11 mouse cellular contexts compared by ENCODE assay signal in genomic region chr6:99013119-99013865, GRCm38 (mm10).
DNase-seq lines count a peak whose midpoint lies in the region; ATAC-seq and TF ChIP-seq lines count a peak whose summit lies in the region.
"Had no signal": no experiment of that assay in that cellular context is flagged by ENCODE, and none has a peak within 500 bp of the region (broad histone marks: within the 10 kb centered on the region; RNA-seq: fewer than 3 reads in every experiment).

No protein-coding gene starts in this region.

- H3K36me3 ChIP-seq in liver, embryonic 11.5 days (ENCODE audit: control insufficient read depth, insufficient read depth, low read length): peaks cover 21% of the 10 kb centered on the region
- H3K36me3 ChIP-seq in hindbrain, postnatal 0 days (ENCODE audit: insufficient read depth, low read length): no peaks in the 10 kb centered on the region
- H3K36me3 ChIP-seq in neural tube, embryonic 15.5 days: no peaks in the 10 kb centered on the region

- no peak overlapping the region for H3K9ac ChIP-seq in liver, embryonic 11.5 days (ENCODE audit: low read depth, low read length)
- no peak overlapping the region for H3K9ac ChIP-seq in hindbrain, postnatal 0 days (replicated peaks; ENCODE audit: low read length)
- H3K9ac ChIP-seq in neural tube, embryonic 15.5 days (replicated peaks): no peak overlapping the region
- H3K9ac ChIP-seq: embryonic facial prominence, embryonic 15.5 days had no signal

- DNase-seq in liver, embryonic 11.5 days (ENCODE audit: low spot score): no peak
- no peak for DNase-seq in liver
- peak; percentile 69 for DNase-seq in embryo, embryonic 10.5 days (ENCODE audit: low spot score)
- DNase-seq in hindbrain, postnatal 0 days (ENCODE audit: low spot score): peak; percentile 12
- no peak for DNase-seq in testis, postnatal 10 days (ENCODE audit: low spot score)
- DNase-seq in cerebellum, postnatal 4 days (ENCODE audit: low spot score in 2 of 2): no peak
- no peak for DNase-seq in right cerebral cortex, postnatal 25 days
- DNase-seq: right cerebral cortex, postnatal 4 days had no signal

- H3K9me3 ChIP-seq in liver, embryonic 11.5 days (ENCODE audit: control insufficient read depth, low read length): peaks cover 3% of the 10 kb centered on the region; the same call in 1 of the 2 replicates
- H3K9me3 ChIP-seq in hindbrain, postnatal 0 days (ENCODE audit: low read length): no peaks in the 10 kb centered on the region
- H3K9me3 ChIP-seq in neural tube, embryonic 15.5 days (replicated peaks): no peaks in the 10 kb centered on the region
- H3K9me3 ChIP-seq: embryonic facial prominence, embryonic 15.5 days had no signal

- H3K27me3 ChIP-seq in liver, embryonic 11.5 days (replicated peaks; ENCODE audit: control insufficient read depth, insufficient read depth, low read length): no peaks in the 10 kb centered on the region
- peaks cover 11% of the 10 kb centered on the region; the same call in 1 of the 2 replicates for H3K27me3 ChIP-seq in hindbrain, postnatal 0 days (ENCODE audit: insufficient read depth, low read length)
- H3K27me3 ChIP-seq in neural tube, embryonic 15.5 days (replicated peaks): peaks cover 10% of the 10 kb centered on the region
- H3K27me3 ChIP-seq: megakaryocyte, embryonic 14.5 days had no signal

- H3K4me3 ChIP-seq in liver, embryonic 11.5 days (ENCODE audit: low read depth, low read length): no peak overlapping the region
- no peak overlapping the region for H3K4me3 ChIP-seq in hindbrain, postnatal 0 days (ENCODE audit: low read length)
- no peak overlapping the region for H3K4me3 ChIP-seq in neural tube, embryonic 15.5 days (replicated peaks)
- H3K4me3 ChIP-seq: embryonic facial prominence, embryonic 15.5 days had no signal

- peak overlapping the region; percentile 11; the same call in 1 of the 2 replicates for H3K4me2 ChIP-seq in liver, embryonic 11.5 days
- H3K4me2 ChIP-seq in hindbrain, postnatal 0 days (ENCODE audit: low read depth, low read length): no peak overlapping the region
- H3K4me2 ChIP-seq in neural tube, embryonic 15.5 days: peak overlapping the region; percentile 28; the same call in 1 of the 2 replicates
- H3K4me2 ChIP-seq: embryonic facial prominence, embryonic 15.5 days had no signal

- no peak for ATAC-seq in liver, embryonic 11.5 days (replicated peaks; ENCODE audit: low FRiP score)
- ATAC-seq in hindbrain, postnatal 0 days: no peak
- ATAC-seq in neural tube, embryonic 15.5 days (ENCODE audit: low FRiP score): no peak

- H3K27ac ChIP-seq in liver, embryonic 11.5 days (ENCODE audit: low read depth, low read length): no peak overlapping the region
- no peak overlapping the region for H3K27ac ChIP-seq in hindbrain, postnatal 0 days
- 0 out of 2 replicates have a peak overlapping the region, but pooled peaks have one; percentile 28 for H3K27ac ChIP-seq in neural tube, embryonic 15.5 days (replicated peaks)
- H3K27ac ChIP-seq: embryonic facial prominence, embryonic 15.5 days had no signal

- H3K4me1 ChIP-seq in liver, embryonic 11.5 days (replicated peaks; ENCODE audit: control insufficient read depth, insufficient read depth, low read length): peaks cover 25% of the 10 kb centered on the region
- peaks cover 5% of the 10 kb centered on the region; the same call in 1 of the 2 replicates for H3K4me1 ChIP-seq in hindbrain, postnatal 0 days (ENCODE audit: insufficient read depth, low read length)
- peaks cover 28% of the 10 kb centered on the region for H3K4me1 ChIP-seq in neural tube, embryonic 15.5 days

- 22% methylated on average over 14 of the region's 14 CpGs for WGBS in liver, embryonic 11.5 days
- WGBS in hindbrain, postnatal 0 days: 23% methylated on average over 14 of the region's 14 CpGs
- WGBS in neural tube, embryonic 15.5 days: 13% methylated on average over 14 of the region's 14 CpGs

- no peak for TF ChIP-seq CTCF in hindbrain, postnatal 0 days (IDR thresholded peaks at IDR 0.05; ENCODE audit: low read depth)

Comparison
In these comparisons a context has a peak if more than half of its experiments do, and no peak if none do; other contexts are left out.
1. DNase-seq: peak in embryo, embryonic 10.5 days (single experiment) and hindbrain, postnatal 0 days (single experiment); none in liver, embryonic 11.5 days (single experiment), liver (single experiment), testis, postnatal 10 days (single experiment), cerebellum, postnatal 4 days (0 of 2) and right cerebral cortex, postnatal 25 days (single experiment).